Mouse (Mus musculus) limb, embryonic 14.5 days (tissue): ENCODE data around the gene Slc9a8. TPM values are rescaled to one million over a fixed set of nuclear protein-coding genes. Genes with fewer than 3 reads are reported as not detected.

ENCODE experiments used
- ATAC-seq: fragments of 200-750 bp; cut with Nextera tagmentation; 2 replicates; pipeline ENCODE4 v1.8.0; 2017; ENCODE audit warnings: low read depth, moderate number of reproducible peaks, moderate TSS enrichment; ENCODE audit not compliant: low FRiP score
- DNase-seq: peaks from one replicate; pipeline ENCODE4 v3.0.0-alpha.2; 2015; ENCODE audit warnings: low spot score
- H3K27ac ChIP-seq: fragments of 300-500 bp; sonication (generic); replicated peaks from 2 replicates; pipeline ENCODE4 v1.5.1; 2014; ENCODE audit warnings: low read depth, mild to moderate bottlenecking, low read length, moderate library complexity, mixed read lengths
- H3K27me3 ChIP-seq: fragments of 300-500 bp; sonication (generic); 2 replicates; pipeline ENCODE4 v1.6.1; 2014; ENCODE audit warnings: low read length, mixed read lengths; ENCODE audit not compliant: control insufficient read depth, insufficient read depth
- H3K36me3 ChIP-seq: fragments of 300-500 bp; sonication (generic); 2 replicates; pipeline ENCODE4 v1.6.1; 2014; ENCODE audit warnings: mild to moderate bottlenecking, low read length, moderate library complexity, mixed read lengths; ENCODE audit not compliant: control insufficient read depth, insufficient read depth
- H3K4me1 ChIP-seq: fragments of 300-500 bp; sonication (generic); 2 replicates; pipeline ENCODE4 v1.6.1; 2014; ENCODE audit warnings: antibody characterized with exemption, low read length, mixed read lengths; ENCODE audit not compliant: control insufficient read depth, insufficient read depth
- H3K4me2 ChIP-seq: fragments of 300-500 bp; sonication (generic); replicated peaks from 2 replicates; pipeline ENCODE4 v1.6.1; 2014; ENCODE audit warnings: low read depth, mild to moderate bottlenecking, low read length, moderate library complexity; ENCODE audit not compliant: severe bottlenecking
- H3K4me3 ChIP-seq: fragments of 300-500 bp; sonication (generic); replicated peaks from 2 replicates; pipeline ENCODE4 v1.5.1; 2014; ENCODE audit warnings: low read length
- H3K9ac ChIP-seq: fragments of 300-500 bp; sonication (generic); 2 replicates; pipeline ENCODE4 v1.6.1; 2014; ENCODE audit warnings: mild to moderate bottlenecking, low read depth, low read length, moderate library complexity; ENCODE audit not compliant: severe bottlenecking
- H3K9me3 ChIP-seq: fragments of 300-500 bp; sonication (generic); 2 replicates; pipeline ENCODE4 v1.6.1; 2016; ENCODE audit warnings: low read length; ENCODE audit not compliant: control insufficient read depth
- POLR2A ChIP-seq: fragments of 200-500 bp; IDR thresholded peaks from 2 replicates; pipeline ENCODE4 v1.8.0; 2012; ENCODE audit warnings: inconsistent platforms, mild to moderate bottlenecking, moderate library complexity, borderline replicate concordance; ENCODE audit not compliant: insufficient read depth, insufficient read length; ENCODE audit errors: extremely low read depth
- WGBS: fragments of 180-500 bp; shearing (Covaris S2); extraction: QIAGEN DNeasy Blood & Tissue Kit; methylation state at CpG from one replicate; pipeline ENCODE4 v1.1.7; 2014; 5-methylcytosine and 5-hydroxymethylcytosine counted together
- polyA plus RNA-seq, 2 experiments: library from polyadenylated mRNA; depleted of rRNA in 1 of 2; stranded (reverse) in 1 of 2; unstranded in 1 of 2; fragments of >200 nt; fragmentation: Nextera tagmentation in 1 of 2; extraction: Ambion mirVana in 1 of 2; gene quantifications; 2 replicates each; pipeline versions ENCODE4 v1.2.1 to v1.2.3; 2012 to 2014

Slc9a8 gene
- polyA plus RNA-seq, 2 experiments = 20.1 to 43.0 TPM

DNA sequence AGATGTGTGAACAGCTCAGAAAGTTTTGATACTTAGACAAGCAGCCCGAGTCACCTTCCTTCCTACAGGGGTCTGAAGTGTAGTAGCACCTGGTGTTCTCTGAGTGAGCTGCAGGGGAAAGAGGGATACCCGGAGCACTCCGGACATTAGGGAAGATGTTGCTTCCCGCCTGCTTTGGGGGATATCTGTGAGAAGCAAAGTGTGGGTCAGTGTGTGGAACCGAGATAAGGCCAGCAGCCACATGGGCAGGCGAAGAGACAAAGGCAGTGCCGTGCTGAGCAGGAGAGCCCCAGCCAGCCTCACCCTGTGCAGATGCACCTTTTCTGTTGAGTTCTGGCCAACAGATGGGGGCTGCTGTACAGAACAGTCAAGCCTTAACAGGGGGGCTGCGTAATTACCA lies 26.1 kb downstream of the Slc9a8 start:
- Histone ChIP-seq H3K4me1 (no peaks in the 10 kb centered on the region; the same call in 1 of the 2 replicates), H3K27ac (no peak overlapping the region), H3K27me3 (no peaks in the 10 kb centered on the region), H3K9ac (no peak overlapping the region), H3K4me2 (no peak overlapping the region), H3K9me3 (no peaks in the 10 kb centered on the region), H3K36me3 (peaks cover 73% of the 10 kb centered on the region), H3K4me3 (no peak overlapping the region)
- ATAC-seq (no peak), DNase-seq (no peak)
- TF ChIP-seq POLR2A = no peak
- 93% methylated on average over 8 of the region's 8 CpGs for WGBS

DNA sequence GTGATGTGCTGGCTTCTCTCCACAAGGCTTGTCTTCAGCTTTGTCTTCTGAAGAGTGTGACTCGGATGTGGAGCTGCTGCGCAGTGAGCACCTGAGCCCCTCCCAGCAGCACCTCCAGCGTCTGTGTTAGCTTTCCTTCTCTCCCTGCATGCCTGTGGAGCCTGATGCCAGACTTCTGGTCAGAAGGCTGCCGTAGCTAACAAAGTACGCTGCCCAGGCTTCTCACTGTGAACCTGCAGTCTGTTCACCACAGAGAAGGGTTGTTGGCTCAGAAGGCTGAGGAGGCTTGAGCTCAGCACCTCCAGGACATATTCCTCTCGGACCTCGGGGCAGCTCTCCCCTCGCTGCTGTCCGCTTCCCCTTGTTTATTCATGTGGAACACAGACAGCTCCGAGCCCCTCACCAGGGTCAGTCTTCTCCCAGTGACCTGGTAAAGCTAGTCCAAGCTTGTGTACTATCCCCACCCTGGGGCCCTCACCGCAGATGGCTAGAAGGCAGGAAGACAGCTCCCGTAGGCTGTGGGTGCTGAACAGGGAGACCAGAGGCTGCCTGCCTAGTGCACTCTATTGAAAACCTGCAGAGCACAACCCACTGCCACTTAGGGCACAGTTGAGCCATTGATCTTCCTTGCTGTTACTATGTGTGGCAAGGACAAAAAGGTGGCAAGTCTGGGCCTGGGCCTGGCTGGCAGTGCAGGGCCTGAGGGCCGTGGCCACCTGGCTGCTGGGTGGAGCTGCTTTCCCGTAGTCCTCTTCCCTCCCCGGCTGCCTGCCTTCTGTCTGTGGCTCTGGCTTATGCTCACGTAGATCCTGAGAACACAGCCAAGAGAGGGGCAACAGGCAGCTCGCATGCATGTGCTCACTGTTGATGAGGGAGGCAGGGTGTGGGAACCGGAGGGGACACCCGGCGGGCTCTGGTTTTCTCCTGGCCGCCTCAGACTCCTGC lies 28.1 kb downstream of the Slc9a8 start:
- Histone ChIP-seq H3K4me2 (no peak overlapping the region), H3K27me3 (no peaks in the 10 kb centered on the region), H3K27ac (no peak overlapping the region), H3K36me3 (peaks cover 78% of the 10 kb centered on the region), H3K4me3 (no peak overlapping the region), H3K9me3 (no peaks in the 10 kb centered on the region), H3K4me1 (no peaks in the 10 kb centered on the region; the same call in 1 of the 2 replicates), H3K9ac (no peak overlapping the region)
- 89% methylated on average over 20 of the region's 21 CpGs for WGBS
- ATAC-seq = no peak
- no peak for DNase-seq
- no peak for TF ChIP-seq POLR2A

DNA sequence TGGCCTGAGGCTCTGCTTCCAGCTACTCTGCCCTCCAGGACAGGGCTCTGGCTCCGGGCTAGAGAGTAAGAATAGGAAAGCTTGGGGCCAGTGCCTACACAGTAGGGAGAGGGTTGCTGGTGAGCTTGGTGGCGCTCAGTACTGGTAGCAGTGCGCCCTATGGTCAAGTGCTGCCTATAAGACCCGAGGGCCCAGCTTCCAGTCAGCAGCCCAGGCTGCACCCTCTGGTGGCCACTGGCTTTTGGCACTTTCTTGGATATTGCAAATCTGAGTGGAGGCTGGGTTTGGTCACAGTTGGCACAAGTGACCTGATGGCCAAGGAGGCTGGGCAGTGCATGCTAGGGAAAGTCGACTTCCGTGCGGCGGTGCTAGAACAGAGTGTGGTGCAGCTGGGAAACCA lies 29.1 kb downstream of the Slc9a8 start:
- H3K4me1 ChIP-seq = no peaks in the 10 kb centered on the region; the same call in 1 of the 2 replicates
- no peak overlapping the region for H3K9ac ChIP-seq
- no peak overlapping the region for H3K4me2 ChIP-seq
- DNase-seq = no peak
- H3K36me3 ChIP-seq = peaks cover 71% of the 10 kb centered on the region
- H3K4me3 ChIP-seq = no peak overlapping the region
- 93% methylated on average over 8 of the region's 8 CpGs for WGBS
- H3K9me3 ChIP-seq = no peaks in the 10 kb centered on the region
- no peak overlapping the region for H3K27ac ChIP-seq
- ATAC-seq = no peak
- TF ChIP-seq POLR2A = no peak
- no peaks in the 10 kb centered on the region for H3K27me3 ChIP-seq

DNA sequence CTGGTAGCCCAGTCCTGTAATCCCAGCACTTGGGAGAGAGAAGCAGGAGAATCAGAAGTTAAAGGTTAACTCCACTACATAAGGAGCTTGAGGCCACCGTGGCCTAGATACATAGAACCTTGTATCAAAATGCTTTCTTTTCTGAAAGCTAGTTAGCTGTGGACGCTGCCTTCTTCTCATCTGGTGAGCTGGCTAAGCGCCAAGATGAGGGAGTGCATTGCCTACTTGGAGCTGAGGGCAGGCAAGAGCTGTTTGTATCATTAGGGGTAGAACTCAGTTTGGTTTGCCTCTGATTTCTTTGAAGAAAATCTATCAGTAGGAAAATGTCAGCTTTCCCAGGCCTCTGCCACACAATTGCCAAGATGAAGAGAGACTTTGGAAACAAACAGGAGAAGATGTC lies 32.3 kb downstream of the Slc9a8 start:
- H3K36me3 ChIP-seq = peaks cover 76% of the 10 kb centered on the region

DNA sequence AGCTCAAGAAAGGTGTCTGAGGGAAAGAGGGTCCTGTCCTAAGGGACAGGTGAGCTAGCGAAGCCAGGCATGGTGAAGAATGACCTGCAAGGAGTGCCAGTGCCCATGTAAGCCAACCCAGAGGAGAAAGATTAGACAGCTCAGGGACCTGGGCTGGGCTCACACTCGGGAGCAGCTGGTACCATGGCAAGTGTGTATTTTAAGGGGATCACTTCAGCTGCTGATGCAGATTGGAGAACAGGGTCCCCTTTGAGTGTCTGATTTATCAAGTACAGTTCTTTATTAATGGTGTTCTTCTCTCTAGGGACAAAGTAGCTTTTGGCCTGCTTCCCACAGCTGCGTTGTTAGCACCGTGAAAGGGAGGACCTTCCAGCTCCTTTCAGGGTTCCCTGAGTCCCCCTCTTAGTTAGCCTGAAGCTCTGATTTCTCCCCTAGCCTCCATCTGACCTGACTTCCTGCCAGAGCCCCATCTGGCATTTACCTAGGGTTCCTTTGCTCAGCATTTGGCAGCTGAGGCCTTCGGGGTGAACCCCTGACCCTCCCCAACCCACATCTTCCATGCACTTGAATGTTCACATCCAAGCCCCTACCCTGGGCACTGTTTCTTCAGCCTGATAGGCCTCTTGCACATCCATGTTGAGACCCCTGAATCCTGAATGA lies 35.0 kb downstream of the Slc9a8 start:
- H3K4me2 ChIP-seq = no peak overlapping the region
- peaks cover 62% of the 10 kb centered on the region for H3K36me3 ChIP-seq
- no peak overlapping the region for H3K9ac ChIP-seq
- no peak for DNase-seq
- no peak for ATAC-seq
- H3K4me3 ChIP-seq = no peak overlapping the region
- H3K4me1 ChIP-seq = no peaks in the 10 kb centered on the region
- no peaks in the 10 kb centered on the region for H3K9me3 ChIP-seq
- 95% methylated on average over 5 of the region's 5 CpGs for WGBS
- H3K27ac ChIP-seq = no peak overlapping the region
- H3K27me3 ChIP-seq = no peaks in the 10 kb centered on the region
- no peak for TF ChIP-seq POLR2A

More for the DNA sequence above, 32.3 kb downstream of the Slc9a8 start:
- WGBS = 63% methylated on average over 3 of the region's 3 CpGs
- Histone ChIP-seq H3K27me3 (no peaks in the 10 kb centered on the region), H3K9me3 (no peaks in the 10 kb centered on the region), H3K27ac (no peak overlapping the region), H3K4me3 (no peak overlapping the region), H3K4me1 (no peaks in the 10 kb centered on the region), H3K4me2 (no peak overlapping the region), H3K9ac (no peak overlapping the region)
- TF ChIP-seq POLR2A = no peak
- ATAC-seq (no peak), DNase-seq (no peak)
